Mouse (Mus musculus): ENCODE data around the gene Slc26a10.

Gene Slc26a10

DNA sequence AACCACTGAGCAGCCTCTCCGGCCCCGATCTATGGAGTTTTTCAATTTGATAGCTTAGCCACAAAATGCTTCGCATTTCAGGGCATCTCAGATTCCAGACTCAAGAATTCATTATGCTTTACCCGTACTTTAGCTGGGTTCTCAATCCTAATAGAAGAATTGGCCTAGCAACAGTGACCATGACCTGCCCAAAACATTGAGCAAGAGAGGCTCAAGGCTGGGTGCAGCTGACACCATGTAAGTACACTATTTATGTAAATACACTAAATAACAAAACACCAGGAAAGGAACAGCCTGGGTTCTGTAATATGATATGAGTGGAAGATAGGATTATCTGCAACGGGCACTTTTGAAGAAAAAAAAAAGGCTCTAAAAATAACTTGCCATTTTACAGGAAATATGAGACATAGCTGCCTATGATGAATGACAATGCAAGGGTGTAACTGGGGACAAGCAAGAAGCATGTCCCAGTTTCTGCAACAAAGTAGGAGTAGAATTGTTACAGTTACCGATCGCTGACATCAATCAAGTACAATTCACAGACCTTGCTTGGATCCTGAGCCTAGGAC is 52.6 kb downstream of the Slc26a10 start:
- no peak for DNase-seq

DNA sequence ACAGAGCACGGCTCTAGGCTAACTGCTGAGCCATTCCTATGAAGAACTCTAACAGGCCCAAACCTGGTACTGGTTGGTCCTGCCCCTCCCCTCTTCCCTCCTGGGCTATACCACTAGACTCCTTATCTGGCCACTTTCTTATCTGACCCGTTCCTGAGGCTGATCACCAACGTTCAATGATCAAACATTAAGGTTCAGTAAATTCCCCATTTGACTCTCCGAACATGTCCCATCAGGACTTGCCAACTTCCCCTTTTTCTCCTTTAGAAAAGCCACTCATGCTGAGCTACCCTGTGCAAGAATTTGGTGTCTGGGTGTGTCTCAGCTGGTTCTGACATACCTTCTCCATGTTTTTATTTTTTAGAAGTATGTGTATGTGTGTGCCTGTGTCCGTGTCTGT is 53.9 kb downstream of the Slc26a10 start:
- DNase-seq: no peak

DNA sequence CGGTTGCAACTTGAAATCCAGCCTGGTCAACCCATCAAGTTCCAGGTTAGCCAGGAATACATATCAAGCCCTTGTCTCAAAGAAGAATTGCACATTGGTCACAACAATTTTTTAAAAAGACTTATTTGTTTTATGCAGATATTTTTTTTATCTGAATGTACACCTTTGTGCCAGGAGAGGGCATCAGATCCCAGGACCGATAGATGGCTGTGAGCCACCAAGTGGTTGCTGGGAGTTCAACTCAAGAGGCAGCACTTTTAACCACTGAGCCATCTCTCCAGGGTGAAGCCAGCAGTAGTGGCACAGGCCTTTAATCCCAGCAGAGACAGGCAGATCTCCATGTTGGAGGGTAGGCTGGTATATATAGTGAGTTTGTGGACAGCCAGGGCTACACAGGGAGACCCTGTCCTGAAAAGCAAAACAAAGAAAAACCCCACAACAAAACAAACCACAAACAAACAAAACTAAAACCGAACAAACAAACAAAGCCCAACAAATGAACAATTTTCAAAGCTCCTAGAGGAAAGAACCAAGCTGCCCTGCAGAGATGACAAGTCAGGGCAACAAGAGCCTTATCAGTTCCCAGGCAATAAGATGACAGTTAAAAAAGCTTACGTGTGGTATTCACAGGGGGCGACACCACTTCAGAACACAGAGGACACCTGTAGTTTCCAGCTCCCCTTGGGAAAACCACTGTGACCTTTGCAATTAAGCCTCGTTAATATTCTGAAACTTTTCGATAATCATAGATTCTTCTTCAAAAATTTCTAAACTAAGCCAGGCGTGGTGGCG is 55.0 kb downstream of the Slc26a10 start:
- DNase-seq: peak in 1 of 2 experiments; percentile 27

DNA sequence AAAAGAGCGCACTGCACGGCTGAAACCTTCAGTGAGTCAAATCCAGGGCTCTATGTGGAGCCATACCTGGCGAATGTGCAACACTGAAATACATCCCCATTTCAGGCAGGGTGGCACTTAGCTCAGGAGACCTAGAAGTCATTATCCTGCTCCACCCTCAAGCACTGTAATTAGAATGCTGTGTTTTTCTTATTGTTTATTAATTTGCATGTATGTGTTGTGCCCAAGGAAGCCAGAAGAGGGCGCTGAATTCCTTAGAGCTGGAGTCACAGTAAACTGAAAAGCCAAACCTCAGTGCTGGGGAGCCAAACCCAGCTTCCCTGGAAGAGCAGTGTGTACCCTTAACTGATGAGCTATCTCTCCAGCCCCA is 57.0 kb downstream of the Slc26a10 start:
- DNase-seq: peak; percentile 85 to 88

DNA sequence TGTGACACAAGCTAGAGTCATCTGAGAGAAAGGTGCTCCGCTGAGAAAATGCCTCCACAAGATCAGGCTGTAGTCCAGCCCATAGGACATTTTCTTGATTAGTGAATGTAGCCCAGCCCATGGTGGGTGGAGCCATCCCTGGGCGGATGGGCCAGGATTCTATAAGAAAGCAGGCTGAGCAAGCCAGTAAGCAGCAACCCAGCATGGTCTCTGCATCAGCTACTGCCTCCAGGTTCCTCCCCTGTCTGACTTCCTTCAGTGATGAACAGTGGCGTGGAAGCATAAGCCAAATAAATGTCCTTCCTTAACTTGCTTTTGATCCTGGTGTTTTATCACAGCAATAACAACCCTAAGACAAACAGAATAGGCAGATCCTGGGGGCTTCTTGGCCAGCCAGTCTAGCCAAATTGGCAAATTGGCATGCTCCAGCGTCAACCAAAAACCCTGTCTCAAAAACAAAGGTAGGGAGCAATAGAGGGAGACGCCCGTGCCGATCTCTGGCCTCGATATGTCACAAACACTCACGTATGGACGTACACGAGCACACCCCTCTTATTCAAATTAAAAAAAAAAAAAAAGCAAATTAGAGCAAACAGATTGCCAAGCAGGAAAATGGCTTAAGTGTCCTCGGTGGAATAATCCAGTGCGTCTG is 57.5 kb downstream of the Slc26a10 start:
- DNase-seq: peak; percentile 76 to 79

DNA sequence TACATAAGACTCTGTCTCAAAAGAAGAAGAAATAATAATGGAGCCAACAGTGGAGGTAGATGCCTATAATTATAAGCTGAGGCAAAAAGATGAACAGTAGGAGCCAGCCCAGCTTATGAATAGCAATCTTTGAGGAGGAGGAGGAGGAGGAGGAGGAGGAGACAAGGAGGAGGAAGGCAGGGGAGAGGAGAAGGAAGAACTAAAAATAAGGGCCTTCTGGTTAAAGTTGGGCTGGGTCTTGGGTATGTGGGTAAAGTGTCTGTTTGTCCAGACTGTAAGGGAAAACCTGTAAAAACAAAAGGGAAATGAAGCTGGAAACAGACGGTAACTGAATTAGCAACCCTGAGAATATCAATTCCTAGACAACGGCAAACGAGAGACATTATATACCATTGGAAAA is 58.4 kb downstream of the Slc26a10 start:
- no peak for DNase-seq

All from cerebellum, adult 18-20 months (tissue).